Mouse (Mus musculus) heart, postnatal 0 days (tissue): ENCODE results near the gene Rabep2.

Experiments
- CTCF ChIP-seq: IDR thresholded peaks from 2 replicates; pipeline ENCODE4 v1.5.1; 2016; ENCODE audit warnings: antibody characterized with exemption, control low read depth, low read depth
- EP300 ChIP-seq: IDR thresholded peaks from 2 replicates; pipeline ENCODE4 v1.6.1; 2016; ENCODE audit warnings: antibody characterized with exemption, low read depth

- no peak for TF ChIP-seq EP300
- TF ChIP-seq CTCF, result no peak
These were observed 36.3 kb downstream of the Rabep2 start for GRCm38 (mm10) chr7:126464836-126465235.
